Mouse (Mus musculus) forebrain, embryonic 13.5 days (tissue): ENCODE measurements around the gene Vamp3. TPM values are rescaled to one million over a fixed set of nuclear protein-coding genes. Genes with fewer than 3 reads are reported as not detected.

Source experiments
- ATAC-seq: fragments of 200-750 bp; cut with Nextera tagmentation; 2 replicates; pipeline ENCODE4 v1.8.0; 2017
- H3K27ac ChIP-seq: fragments of 300-500 bp; sonication (generic); 2 replicates; pipeline ENCODE4 v1.5.1; 2015; ENCODE audit warnings: inconsistent platforms, mild to moderate bottlenecking, moderate library complexity
- H3K27me3 ChIP-seq: fragments of 300-500 bp; sonication (generic); 2 replicates; pipeline ENCODE4 v1.6.1; 2015; ENCODE audit warnings: mild to moderate bottlenecking, inconsistent platforms
- H3K36me3 ChIP-seq: fragments of 300-500 bp; sonication (generic); 2 replicates; pipeline ENCODE4 v1.6.1; 2015; ENCODE audit warnings: mild to moderate bottlenecking, inconsistent platforms; ENCODE audit not compliant: poor library complexity, severe bottlenecking
- H3K4me1 ChIP-seq: fragments of 300-500 bp; sonication (generic); 2 replicates; pipeline ENCODE4 v1.6.1; 2015; ENCODE audit warnings: inconsistent platforms
- H3K4me2 ChIP-seq: fragments of 300-500 bp; sonication (generic); 2 replicates; pipeline ENCODE4 v1.6.1; 2015; ENCODE audit warnings: inconsistent platforms, mild to moderate bottlenecking, moderate library complexity
- H3K4me3 ChIP-seq: fragments of 300-500 bp; sonication (generic); 2 replicates; pipeline ENCODE4 v1.5.1; 2015; ENCODE audit warnings: mild to moderate bottlenecking, inconsistent platforms
- H3K9ac ChIP-seq: fragments of 300-500 bp; sonication (generic); 2 replicates; pipeline ENCODE4 v1.6.1; 2015; ENCODE audit warnings: mild to moderate bottlenecking, inconsistent platforms
- H3K9me3 ChIP-seq: fragments of 300-500 bp; sonication (generic); replicated peaks from 2 replicates; pipeline ENCODE4 v1.6.1; 2016; ENCODE audit warnings: inconsistent platforms
- WGBS: fragments of 180-500 bp; shearing (Covaris S2); methylation state at CpG from one replicate; pipeline ENCODE4 v1.1.7; 2015; 5-methylcytosine and 5-hydroxymethylcytosine counted together
- polyA plus RNA-seq: library from polyadenylated mRNA; unstranded; fragments of >200 nt; fragmentation: Nextera tagmentation; extraction: Ambion mirVana; gene quantifications from 2 replicates; pipeline ENCODE4 v1.2.1, GENCODE M21; 2015

The Vamp3 gene
- polyA plus RNA-seq, 1 experiment from 2014 or later = 77.3 TPM

- Histone ChIP-seq H3K9ac (no peak overlapping the region), H3K4me3 (no peak overlapping the region), H3K4me2 (no peak overlapping the region), H3K27ac (no peak overlapping the region), H3K9me3 (no peaks in the 10 kb centered on the region), H3K4me1 (0 out of 2 replicates have a peak, but pooled peaks cover 3% of the 10 kb centered on the region), H3K27me3 (no peaks in the 10 kb centered on the region), H3K36me3 (no peaks in the 10 kb centered on the region; the same call in 1 of the 2 replicates)
- 69% methylated on average over 13 of the region's 13 CpGs for WGBS
- no peak for ATAC-seq
Measured at GRCm38 (mm10) chr4:151001397-151001796, 56.4 kb downstream of the Vamp3 start.

GRCm38 (mm10) chr4:150998626-150999025 lies 59.1 kb downstream of the Vamp3 start:
- Histone ChIP-seq H3K4me3 (no peak overlapping the region), H3K27ac (no peak overlapping the region), H3K36me3 (no peaks in the 10 kb centered on the region), H3K9ac (no peak overlapping the region), H3K9me3 (no peaks in the 10 kb centered on the region), H3K27me3 (no peaks in the 10 kb centered on the region), H3K4me2 (no peak overlapping the region), H3K4me1 (0 out of 2 replicates have a peak, but pooled peaks cover 3% of the 10 kb centered on the region)
- no peak for ATAC-seq
- WGBS = 95% methylated on average over 9 of the region's 9 CpGs

Other genes starting within 250 kb of the Vamp3 start
- 13.7 TPM in 2 replicates for gene Errfi1, start 204.0 kb downstream of the Vamp3 start, polyA plus RNA-seq
- 414 and 420 TPM in 2 replicates for gene Park7, start 143.5 kb downstream of the Vamp3 start, polyA plus RNA-seq
- gene Tnfrsf9, start 143.4 kb downstream of the Vamp3 start, polyA plus RNA-seq = 0.13 and 0.16 TPM in 2 replicates
- gene Uts2, start 60.9 kb downstream of the Vamp3 start, polyA plus RNA-seq = not detected in 2 replicates
- gene Per3, start 13.3 kb downstream of the Vamp3 start, polyA plus RNA-seq = 3.5 and 4.0 TPM in 2 replicates
- gene Gm13090, start 31.6 kb upstream of the Vamp3 start, polyA plus RNA-seq = 0.33 TPM in 1 of 2 replicates, not detected in the other